Mouse (Mus musculus): ENCODE results near the gene Gfer. TPM values are rescaled to one million over a fixed set of nuclear protein-coding genes. Genes with fewer than 3 reads are reported as not detected.

Gfer gene
- polyA plus RNA-seq (2012; rRNA removed): 59.1 and 69.9 TPM in 2 replicates

GRCm38 (mm10) chr17:24696011-24696697 lies at the start of gene Gfer, which contains the start of gene Noxo1:
Gfer (minus strand) TSS chr17:24696156.
Noxo1 (plus strand) TSS chr17:24696234.

DNA sequence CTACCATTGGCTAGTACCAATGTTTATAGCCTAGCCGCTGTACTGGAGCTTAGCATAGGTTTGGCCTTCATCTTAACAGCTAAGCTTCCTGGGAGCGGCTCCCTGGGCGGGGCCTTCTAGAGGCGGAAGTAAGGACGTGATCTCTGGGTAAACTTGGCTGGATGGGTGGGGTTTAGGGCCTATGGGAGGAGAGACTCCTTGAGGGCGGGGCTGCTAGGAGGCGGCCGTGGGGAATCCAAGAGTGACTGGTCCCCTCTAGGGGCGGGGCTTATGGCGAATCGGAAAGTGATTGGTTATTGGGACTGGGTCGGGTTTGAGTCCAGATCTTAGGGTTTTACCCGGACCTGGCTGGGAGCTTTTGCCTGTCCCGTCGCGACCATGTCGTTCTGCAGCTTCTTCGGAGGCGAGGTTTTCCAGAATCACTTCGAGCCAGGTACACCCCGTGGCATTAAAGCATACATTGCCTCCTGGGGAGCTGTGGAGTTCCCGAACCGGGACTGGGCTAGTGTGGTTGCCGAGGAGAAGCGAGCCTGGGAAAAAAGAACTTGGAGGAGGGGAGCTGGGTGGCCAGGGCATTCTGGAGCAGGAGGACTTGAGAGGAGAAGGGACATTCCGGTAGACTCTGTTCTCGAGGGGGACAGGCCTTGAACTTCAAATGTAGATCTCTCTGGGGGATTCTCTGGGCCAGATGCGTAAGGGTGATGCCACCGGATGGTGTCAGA lies 40.5 kb upstream of the Gfer start, which contains the start of gene Msrb1:
TSS of gene Msrb1 (plus strand) at position 313 of the 722 bp plus-strand sequence.

DNA sequence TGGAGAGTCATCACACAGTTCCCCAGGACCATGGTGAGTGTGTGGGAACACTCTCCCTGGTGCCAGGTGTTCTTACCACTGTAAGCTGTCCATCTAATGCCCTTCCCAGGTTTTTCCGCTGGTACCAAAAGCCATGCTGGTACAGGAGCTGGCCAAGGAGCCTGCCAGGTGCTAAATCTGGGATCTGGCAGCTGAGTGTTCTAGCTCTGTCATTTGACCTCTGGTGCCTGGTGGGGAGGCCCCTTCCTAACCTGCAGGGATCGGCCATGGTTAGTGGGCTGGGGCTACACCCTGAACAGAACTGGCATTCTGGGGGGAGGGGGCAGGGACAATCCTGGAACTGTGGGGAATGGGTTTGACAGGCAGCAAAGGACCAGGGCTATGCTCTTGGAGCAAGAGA lies 31.7 kb upstream of the Gfer start, which contains the start of gene Rpl3l:
TSS of gene Rpl3l (plus strand) at position 203 of the 400 bp plus-strand sequence.

DNA sequence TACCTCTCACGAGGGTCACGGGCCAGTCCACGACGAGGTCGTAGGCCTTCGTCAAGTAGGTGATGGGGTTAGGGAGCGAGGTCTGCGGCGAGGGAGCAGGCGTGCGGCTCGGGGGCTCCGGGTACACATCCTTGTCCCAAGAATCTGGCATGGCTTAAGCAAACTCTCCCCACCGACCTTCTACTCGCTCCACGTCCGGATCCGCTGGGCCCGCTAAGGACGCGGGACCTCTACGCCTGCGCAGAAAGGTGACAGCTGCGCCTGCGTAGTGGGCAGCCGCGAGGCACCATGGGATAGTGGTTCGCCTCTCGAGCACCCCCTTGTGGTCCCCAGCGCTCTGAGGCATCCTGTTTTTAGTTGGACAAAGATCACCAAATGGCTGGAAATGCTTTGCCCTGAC lies 28.2 kb upstream of the Gfer start, which contains the start of gene Ndufb10:
TSS of gene Ndufb10 (minus strand) at position 295 of the 400 bp plus-strand sequence.

GRCm38 (mm10) chr17:24717943-24718342 lies 22.0 kb upstream of the Gfer start, which contains the start of the genes Rnf151 and Rps2:
Rnf151 (minus strand) TSS chr17:24718063.
Rps2 (plus strand) TSS chr17:24718116.

DNA sequence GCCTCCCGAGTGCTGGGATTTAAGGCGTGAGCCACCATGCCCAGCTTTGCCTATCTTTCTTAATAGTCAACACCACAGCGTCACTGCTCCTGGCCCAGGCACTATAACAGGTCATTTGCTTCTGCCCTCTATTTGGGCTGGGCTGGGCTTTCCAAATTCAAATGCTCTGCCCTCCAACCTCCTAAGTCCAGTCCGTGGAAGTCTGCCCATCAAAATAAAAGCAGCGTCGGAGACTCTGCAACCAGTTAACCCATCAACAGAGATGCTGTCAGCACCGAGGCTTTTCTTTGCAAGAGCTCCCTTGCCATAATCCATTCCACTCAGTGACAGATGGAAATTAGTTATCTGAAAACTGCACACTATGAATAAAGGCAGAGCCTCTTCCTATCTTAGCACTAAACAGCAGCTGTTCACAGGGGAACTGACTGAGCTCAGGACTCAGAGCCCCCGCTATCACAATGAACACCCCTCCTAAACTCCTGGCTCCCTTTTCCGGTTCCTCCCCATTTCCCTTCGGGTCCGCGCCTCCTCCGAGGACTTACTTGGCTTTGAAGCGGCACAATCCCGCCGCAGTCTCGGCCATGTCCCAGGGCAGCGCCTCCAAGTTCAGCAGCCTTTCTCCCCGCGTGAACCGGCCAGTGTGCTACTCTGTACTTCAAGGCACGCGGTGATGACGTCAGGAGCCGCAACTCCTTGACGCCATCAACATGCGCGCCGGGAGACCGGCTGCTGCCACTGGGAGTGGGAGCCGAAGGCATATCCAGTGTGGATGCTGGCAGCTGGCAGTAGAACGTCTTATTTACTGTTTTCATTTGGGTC lies 11.2 kb upstream of the Gfer start, which contains the start of gene Tbl3:
TSS of gene Tbl3 (minus strand) at position 679 of the 819 bp plus-strand sequence.

GRCm38 (mm10) chr17:24689251-24690081 lies 6.5 kb downstream of the Gfer start, which contains the start of gene Syngr3:
Syngr3 (minus strand) TSS chr17:24689955.

DNA sequence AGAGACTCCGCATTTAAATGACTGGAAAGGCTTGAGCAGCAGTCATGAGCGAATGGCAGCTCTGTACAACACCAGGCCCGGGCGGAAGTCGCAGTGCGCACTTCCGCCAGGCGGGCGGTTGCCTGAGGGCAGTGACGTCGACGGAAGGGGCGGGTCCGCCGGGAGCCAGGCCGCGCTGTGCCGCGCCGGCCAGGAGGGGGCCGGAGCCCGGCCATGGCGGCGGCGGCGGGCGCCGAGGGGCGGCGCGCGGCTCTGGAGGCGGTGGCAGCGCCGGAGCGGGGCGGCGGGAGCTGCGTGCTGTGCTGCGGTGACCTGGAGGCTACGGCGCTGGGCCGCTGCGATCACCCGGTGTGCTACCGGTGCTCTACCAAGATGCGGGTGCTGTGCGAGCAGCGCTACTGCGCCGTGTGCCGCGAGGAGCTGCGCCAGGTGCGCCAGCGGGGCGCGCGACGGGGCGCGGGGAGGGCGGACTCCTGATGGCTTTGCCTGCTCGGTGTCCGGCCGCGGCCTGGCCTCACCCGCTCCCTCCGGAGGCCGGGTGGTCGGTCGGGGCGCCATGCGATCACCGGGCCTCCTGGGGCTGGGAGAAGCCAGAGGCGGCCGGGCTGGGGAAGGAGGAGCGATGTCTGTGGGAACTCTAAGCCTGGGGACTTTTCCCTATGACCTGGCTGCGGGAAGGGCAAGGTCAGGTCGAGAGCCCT lies 26.3 kb downstream of the Gfer start, which contains the start of gene Zfp598:
TSS of gene Zfp598 (plus strand) at position 143 of the 701 bp plus-strand sequence.

DNA sequence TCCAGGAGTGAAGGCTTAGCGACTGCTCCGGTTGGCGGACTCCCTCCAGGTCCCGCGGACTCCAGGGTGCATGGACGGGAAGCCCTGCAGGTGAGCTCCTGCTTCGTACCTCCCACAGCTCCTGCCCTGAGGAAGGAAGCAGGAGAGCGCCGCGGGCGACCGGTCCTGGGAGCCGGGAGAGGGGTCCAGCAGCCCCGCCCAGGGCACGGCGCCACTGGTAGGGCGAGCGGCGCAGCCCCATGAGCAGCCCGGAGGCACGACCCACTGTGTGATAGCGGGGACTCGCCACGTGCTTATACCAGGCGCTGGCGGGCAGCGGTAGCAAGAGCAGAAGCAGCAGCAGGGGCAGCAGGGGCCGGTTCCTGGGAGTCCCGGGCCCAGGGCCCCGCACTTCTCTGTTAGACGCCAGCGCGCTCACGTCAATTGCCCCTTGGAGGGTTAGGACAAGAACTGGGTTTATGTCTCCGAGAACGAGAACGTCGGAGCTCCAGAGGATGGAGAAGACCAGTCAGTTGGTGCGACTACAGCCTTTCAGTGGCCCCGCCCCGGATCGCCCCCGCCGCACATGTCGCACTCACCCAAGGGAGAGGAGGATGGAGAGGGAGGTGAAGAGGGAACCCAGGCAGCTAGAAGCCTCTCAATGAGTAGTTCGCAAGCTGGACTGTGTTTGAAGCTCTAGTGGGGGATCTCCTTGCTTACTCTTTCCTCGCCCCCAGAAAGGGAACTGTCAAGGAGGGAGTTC lies 37.8 kb downstream of the Gfer start, which contains the start of gene Npw:
TSS of gene Npw (minus strand) at position 441 of the 742 bp plus-strand sequence.

DNA sequence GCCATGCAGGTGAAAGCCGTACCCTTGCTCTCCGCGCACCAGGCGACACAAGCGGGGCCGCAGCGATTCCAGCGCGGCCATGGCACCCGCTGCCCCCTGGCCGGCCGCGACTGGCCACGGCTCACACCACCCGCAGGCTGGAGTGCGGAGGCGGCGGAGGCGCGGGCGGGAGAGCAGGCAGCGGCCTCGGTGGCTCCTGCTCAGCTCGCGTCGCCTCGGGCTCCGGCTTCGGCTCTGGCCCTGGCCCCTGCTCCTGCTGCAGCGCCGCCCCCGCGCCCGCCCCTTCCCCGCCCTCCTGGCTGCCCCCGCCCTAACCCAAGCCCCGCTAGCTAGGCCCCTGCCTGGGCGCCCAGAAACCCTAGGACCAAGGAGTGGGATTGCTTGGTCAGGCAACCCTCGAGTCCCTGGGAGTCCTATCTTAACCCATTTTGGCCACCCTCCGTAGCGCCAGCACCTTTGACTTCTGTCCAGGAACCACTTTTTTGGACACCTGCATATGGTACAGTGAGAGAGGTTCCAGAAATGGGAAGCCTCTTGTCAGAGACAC lies 45.8 kb downstream of the Gfer start, which contains the start of gene Slc9a3r2:
TSS of gene Slc9a3r2 (minus strand) at position 258 of the 547 bp plus-strand sequence.

Other genes with a start within 250 kb of the Gfer start
- gene E4f1, start 225.8 kb downstream of the Gfer start, polyA plus RNA-seq (2012; rRNA removed): 86.5 and 103 TPM in 2 replicates
- gene Pgp, start 225.8 kb downstream of the Gfer start, polyA plus RNA-seq (2012; rRNA removed): 161 and 194 TPM in 2 replicates
- gene Bricd5, start 222.3 kb downstream of the Gfer start, polyA plus RNA-seq (2012; rRNA removed): 2.0 and 2.5 TPM in 2 replicates
- 45.6 and 60.0 TPM in 2 replicates for gene Mlst8, start 217.1 kb downstream of the Gfer start, polyA plus RNA-seq (2012; rRNA removed)
- gene Caskin1, start 207.6 kb downstream of the Gfer start, polyA plus RNA-seq (2012; rRNA removed): 1.5 and 1.7 TPM in 2 replicates
- gene Traf7, start 168.2 kb downstream of the Gfer start, polyA plus RNA-seq (2012; rRNA removed): 179 and 213 TPM in 2 replicates
- 0.26 and 1.8 TPM in 2 replicates for gene Rab26, start 161.9 kb downstream of the Gfer start, polyA plus RNA-seq (2012; rRNA removed)
- 80.1 and 86.9 TPM in 2 replicates for gene Pkd1, start 146.3 kb downstream of the Gfer start, polyA plus RNA-seq (2012; rRNA removed)
- gene Tsc2, start 63.5 kb downstream of the Gfer start, polyA plus RNA-seq (2012; rRNA removed): 126 and 137 TPM in 2 replicates
- gene Nthl1, start 63.5 kb downstream of the Gfer start, polyA plus RNA-seq (2012; rRNA removed): 8.2 and 8.6 TPM in 2 replicates
- 81.0 and 93.6 TPM in 2 replicates for gene Slc9a3r2, start 45.8 kb downstream of the Gfer start, polyA plus RNA-seq (2012; rRNA removed)
- 0.44 and 0.66 TPM in 2 replicates for gene Npw, start 37.7 kb downstream of the Gfer start, polyA plus RNA-seq (2012; rRNA removed)
- 124 and 127 TPM in 2 replicates for gene Zfp598, start 26.5 kb downstream of the Gfer start, polyA plus RNA-seq (2012; rRNA removed)
- gene Syngr3, start 6.2 kb downstream of the Gfer start, polyA plus RNA-seq (2012; rRNA removed): 4.1 and 4.6 TPM in 2 replicates
- gene Noxo1, start 78 bp upstream of the Gfer start, polyA plus RNA-seq (2012; rRNA removed): 235 and 246 TPM in 2 replicates
- 43.3 and 49.1 TPM in 2 replicates for gene Tbl3, start 11.5 kb upstream of the Gfer start, polyA plus RNA-seq (2012; rRNA removed)
- not detected in 2 replicates for gene Rnf151, start 21.9 kb upstream of the Gfer start, polyA plus RNA-seq (2012; rRNA removed)
- 3,267 and 3,407 TPM in 2 replicates for gene Rps2, start 22.0 kb upstream of the Gfer start, polyA plus RNA-seq (2012; rRNA removed)
- 285 and 351 TPM in 2 replicates for gene Ndufb10, start 28.3 kb upstream of the Gfer start, polyA plus RNA-seq (2012; rRNA removed)
- 0.10 and 0.13 TPM in 2 replicates for gene Rpl3l, start 31.7 kb upstream of the Gfer start, polyA plus RNA-seq (2012; rRNA removed)
- 91.4 and 133 TPM in 2 replicates for gene Msrb1, start 40.5 kb upstream of the Gfer start, polyA plus RNA-seq (2012; rRNA removed)
- 0.24 and 0.30 TPM in 2 replicates for gene Hs3st6, start 56.8 kb upstream of the Gfer start, polyA plus RNA-seq (2012; rRNA removed)
- not detected in 2 replicates for gene Meiob, start 108.1 kb upstream of the Gfer start, polyA plus RNA-seq (2012; rRNA removed)
- 165 and 180 TPM in 2 replicates for gene Hagh, start 144.0 kb upstream of the Gfer start, polyA plus RNA-seq (2012; rRNA removed)
- gene Fahd1, start 154.2 kb upstream of the Gfer start, polyA plus RNA-seq (2012; rRNA removed): 34.9 and 43.1 TPM in 2 replicates
- gene Igfals, start 169.8 kb upstream of the Gfer start, polyA plus RNA-seq (2012; rRNA removed): 4.1 and 4.8 TPM in 2 replicates
- 28.4 and 29.3 TPM in 2 replicates for gene Nubp2, start 190.2 kb upstream of the Gfer start, polyA plus RNA-seq (2012; rRNA removed)
- gene Spsb3, start 190.5 kb upstream of the Gfer start, polyA plus RNA-seq (2012; rRNA removed): 112 and 128 TPM in 2 replicates
- gene Eme2, start 198.9 kb upstream of the Gfer start, polyA plus RNA-seq (2012; rRNA removed): 40.2 and 43.2 TPM in 2 replicates
- gene Mrps34, start 199.0 kb upstream of the Gfer start, polyA plus RNA-seq (2012; rRNA removed): 233 and 246 TPM in 2 replicates
- gene Nme3, start 200.3 kb upstream of the Gfer start, polyA plus RNA-seq (2012; rRNA removed): 66.8 and 90.4 TPM in 2 replicates
- gene Mapk8ip3, start 240.8 kb upstream of the Gfer start, polyA plus RNA-seq (2012; rRNA removed): 75.9 and 79.6 TPM in 2 replicates

Measured in colon, adult 2 months (tissue).